Mouse (Mus musculus) spleen, adult 12 weeks (tissue): Measurements from ENCODE around the gene Cdc5l.
"Not testable (repeated sequence)": the region's sequence is repeated elsewhere in the genome, so short reads cannot be mapped to it uniquely, and the experiment has no call there.

Experiments used
- DNase-seq: peaks from one replicate; pipeline ENCODE4 v3.0.0; 2022; ENCODE audit warnings: low spot score

Gene Cdc5l

GRCm38 (mm10) chr17:45434262-45434590 lies 689 bp upstream of the Cdc5l start:
- DNase-seq = no peak

GRCm38 (mm10) chr17:45432706-45433398 lies 685 bp downstream of the Cdc5l start:
- peak; percentile 6 for DNase-seq

GRCm38 (mm10) chr17:45432007-45432406 lies 1.5 kb downstream of the Cdc5l start:
- no peak for DNase-seq

- DNase-seq = no peak
Measured at GRCm38 (mm10) chr17:45417387-45417786, 16.1 kb downstream of the Cdc5l start.

- DNase-seq = not testable (repeated sequence)
Measured at GRCm38 (mm10) chr17:45411617-45412016, 21.9 kb downstream of the Cdc5l start.

- DNase-seq = no peak
Measured at GRCm38 (mm10) chr17:45408719-45409118, 24.8 kb downstream of the Cdc5l start.

GRCm38 (mm10) chr17:45406281-45406680 lies 27.3 kb downstream of the Cdc5l start:
- DNase-seq = no peak

- no peak for DNase-seq
Measured at GRCm38 (mm10) chr17:45403207-45403606, 30.3 kb downstream of the Cdc5l start.

GRCm38 (mm10) chr17:45402601-45403000 lies 30.9 kb downstream of the Cdc5l start:
- no peak for DNase-seq

GRCm38 (mm10) chr17:45402126-45402525 lies 31.4 kb downstream of the Cdc5l start:
- DNase-seq = no peak

- DNase-seq = no peak
Measured at GRCm38 (mm10) chr17:45401126-45401905, 32.2 kb downstream of the Cdc5l start.

GRCm38 (mm10) chr17:45398021-45398420 lies 35.5 kb downstream of the Cdc5l start:
- no peak for DNase-seq

- no peak for DNase-seq
Measured at GRCm38 (mm10) chr17:45397541-45397940, 36.0 kb downstream of the Cdc5l start.

- no peak for DNase-seq
Measured at GRCm38 (mm10) chr17:45394612-45395011, 38.9 kb downstream of the Cdc5l start.

GRCm38 (mm10) chr17:45393765-45394164 lies 39.8 kb downstream of the Cdc5l start:
- no peak for DNase-seq

GRCm38 (mm10) chr17:45389896-45390295 lies 43.6 kb downstream of the Cdc5l start:
- no peak for DNase-seq

- DNase-seq = no peak
Measured at GRCm38 (mm10) chr17:45386986-45387385, 46.6 kb downstream of the Cdc5l start.

GRCm38 (mm10) chr17:45383305-45383704 lies 50.2 kb downstream of the Cdc5l start:
- no peak for DNase-seq

- DNase-seq = no peak
Measured at GRCm38 (mm10) chr17:45379271-45379784, 54.2 kb downstream of the Cdc5l start.

GRCm38 (mm10) chr17:45377323-45377722 lies 56.2 kb downstream of the Cdc5l start:
- no peak for DNase-seq

- DNase-seq = peak; percentile 18
Measured at GRCm38 (mm10) chr17:45373987-45374608, 59.4 kb downstream of the Cdc5l start.

GRCm38 (mm10) chr17:45371042-45371441 lies 62.5 kb downstream of the Cdc5l start:
- DNase-seq = no peak

- DNase-seq = no peak
Measured at GRCm38 (mm10) chr17:45370535-45370934, 63.0 kb downstream of the Cdc5l start.
